Mouse (Mus musculus) layer of hippocampus, adult 2 months (tissue): ENCODE measurements around the gene Prrx2. TPM values are rescaled to one million over a fixed set of nuclear protein-coding genes. Genes with fewer than 3 reads are reported as not detected.

Experiments used
- DNase-seq, 2 experiments: peaks; one replicate each; pipeline ENCODE4 v3.0.0; 2022; ENCODE audit warnings: low spot score in 2 of 2
- H3K27ac ChIP-seq: fragments of 200-600 bp; 2 replicates; pipeline ENCODE4 v1.8.1; 2022
- H3K4me3 ChIP-seq: fragments of 200-600 bp; 2 replicates; pipeline ENCODE4 v1.8.1; 2022; ENCODE audit warnings: mild to moderate bottlenecking
- CTCF ChIP-seq: fragments of 200-600 bp; conservative IDR thresholded peaks from 2 replicates; pipeline ENCODE4 v1.8.1; 2022; ENCODE audit warnings: antibody characterized with exemption, mild to moderate bottlenecking, moderate library complexity
- total RNA-seq, 2 experiments: library from RNA; stranded (reverse); gene quantifications; 2 replicates each; pipeline ENCODE4 v1.2.3; 2021

Gene Prrx2
- total RNA-seq, 2 experiments from 2014 or later = 1.4 to 2.5 TPM

GRCm38 (mm10) chr2:30862081-30862480 is 27.3 kb downstream of the Prrx2 start:
- Histone ChIP-seq H3K4me3 (no peak overlapping the region), H3K27ac (no peak overlapping the region)
- no peak for DNase-seq
- no peak for TF ChIP-seq CTCF

GRCm38 (mm10) chr2:30863574-30863973 is 28.8 kb downstream of the Prrx2 start:
- no peak for TF ChIP-seq CTCF
- Histone ChIP-seq H3K27ac (no peak overlapping the region), H3K4me3 (no peak overlapping the region)
- no peak for DNase-seq

DNA sequence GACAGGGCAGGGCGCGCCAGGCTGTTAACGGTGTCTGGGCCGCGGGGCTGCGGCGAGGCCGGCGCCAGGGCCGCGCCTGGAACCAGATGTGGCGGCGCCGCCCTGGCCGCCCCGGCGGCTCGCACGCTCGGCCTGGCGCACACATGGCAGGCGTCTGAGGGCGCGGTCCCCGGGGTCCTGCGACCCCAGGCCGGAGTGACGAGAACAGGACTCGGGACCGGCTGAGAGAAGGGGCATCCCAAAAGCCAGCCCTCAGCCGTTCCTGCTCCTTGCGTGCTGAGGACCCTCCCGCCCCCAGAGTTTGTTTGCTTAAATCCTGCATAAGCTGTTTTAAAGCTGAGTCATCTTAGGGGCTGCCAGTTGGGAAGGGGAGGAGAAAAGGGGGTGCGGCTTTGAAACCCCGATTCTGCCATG is 30.2 kb downstream of the Prrx2 start:
- no peak for DNase-seq
- Histone ChIP-seq H3K4me3 (no peak overlapping the region; the same call in 1 of the 2 replicates), H3K27ac (no peak overlapping the region)
- no peak for TF ChIP-seq CTCF

DNA sequence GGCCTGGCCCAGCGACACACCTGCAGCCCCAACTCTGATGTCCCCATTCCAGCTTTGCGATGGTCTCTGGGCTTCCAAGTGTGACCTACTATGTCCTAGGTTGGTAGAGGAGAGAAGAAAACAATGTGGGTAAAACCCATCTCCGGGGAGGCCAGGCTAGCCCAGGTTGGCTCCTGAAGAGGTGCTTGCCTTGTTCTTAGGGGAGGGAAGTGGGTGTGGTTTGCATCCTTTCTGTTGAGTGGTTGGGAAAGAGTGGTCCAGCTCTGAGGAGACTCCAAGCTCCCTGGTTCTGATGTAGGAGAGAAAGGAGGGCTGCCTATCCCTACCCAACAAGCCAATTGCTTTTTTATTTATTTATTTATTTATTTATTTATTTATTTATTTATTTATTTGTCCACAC is 30.7 kb downstream of the Prrx2 start:
- Histone ChIP-seq H3K27ac (no peak overlapping the region), H3K4me3 (no peak overlapping the region)
- DNase-seq = no peak
- TF ChIP-seq CTCF = no peak

DNA sequence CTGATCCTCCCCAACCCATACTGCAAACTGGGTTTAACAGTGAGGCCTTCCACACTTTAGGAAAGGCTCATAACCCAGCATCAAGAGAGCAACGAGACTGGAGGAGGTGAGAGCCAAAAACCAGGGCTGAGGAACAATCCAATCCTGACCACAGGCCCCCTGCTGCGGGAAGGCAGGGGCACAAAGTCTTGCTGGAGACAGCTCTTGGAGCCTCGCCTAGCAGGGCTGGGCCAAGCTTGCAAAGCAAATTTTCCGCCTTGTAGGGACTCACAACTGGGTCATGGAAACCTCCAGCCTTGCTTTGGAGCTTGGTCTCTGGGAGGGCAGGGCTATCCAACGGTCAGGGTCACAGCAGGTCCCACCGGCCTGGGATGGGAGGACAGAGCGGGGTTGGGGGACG is 36.1 kb downstream of the Prrx2 start:
- TF ChIP-seq CTCF = no peak
- Histone ChIP-seq H3K27ac (peak overlapping the region; percentile 18; the same call in 1 of the 2 replicates), H3K4me3 (no peak overlapping the region)
- DNase-seq = peak in 1 of 2 experiments; percentile 47

GRCm38 (mm10) chr2:30872669-30873068 is 37.9 kb downstream of the Prrx2 start:
- no peak for DNase-seq
- no peak overlapping the region for H3K4me3 ChIP-seq
- H3K27ac ChIP-seq = no peak overlapping the region
- no peak for TF ChIP-seq CTCF

DNA sequence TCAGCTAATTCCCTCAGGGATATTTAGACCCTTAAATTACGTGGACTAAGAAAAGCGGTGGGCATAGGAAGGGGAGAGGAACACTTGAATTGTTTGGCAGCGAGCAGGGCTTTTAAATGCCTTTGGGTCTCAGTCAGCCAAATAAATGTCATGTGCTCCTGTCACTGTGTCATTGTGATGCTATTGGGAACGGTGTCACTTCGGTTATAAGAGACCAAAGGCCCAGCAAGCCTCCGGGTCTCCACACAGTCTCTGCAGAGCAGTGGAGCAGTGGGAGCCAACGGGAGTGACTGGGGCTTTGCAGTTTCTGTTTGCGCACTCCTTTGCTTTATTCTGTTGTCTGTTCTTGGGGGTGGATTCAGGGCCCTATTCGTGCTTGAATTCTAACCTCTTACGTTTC is 39.7 kb downstream of the Prrx2 start:
- Histone ChIP-seq H3K27ac (no peak overlapping the region), H3K4me3 (no peak overlapping the region)
- no peak for TF ChIP-seq CTCF
- no peak for DNase-seq

DNA sequence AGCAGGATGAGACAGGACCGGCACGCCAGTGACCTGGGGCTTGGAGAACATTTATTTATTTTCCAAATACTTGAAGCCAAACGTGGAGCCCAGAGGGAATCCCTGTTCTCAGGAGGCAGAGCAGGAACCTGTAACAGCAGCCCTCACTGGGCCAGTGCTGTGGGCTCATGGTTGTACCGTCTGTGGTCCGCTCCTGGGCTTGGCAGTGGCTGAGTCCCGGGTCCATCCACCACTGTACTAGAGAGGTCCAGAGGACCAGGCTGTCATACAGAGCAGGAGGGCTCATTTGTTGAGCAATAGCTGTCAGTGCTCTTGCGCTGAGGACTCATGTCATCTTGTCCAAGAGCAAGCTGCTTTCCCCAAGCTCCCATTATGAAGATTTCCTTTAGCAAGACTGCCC is 40.3 kb downstream of the Prrx2 start:
- Histone ChIP-seq H3K4me3 (no peak overlapping the region), H3K27ac (no peak overlapping the region)
- DNase-seq = no peak
- TF ChIP-seq CTCF = no peak

- DNase-seq = no peak
- H3K27ac ChIP-seq = no peak overlapping the region
- TF ChIP-seq CTCF = no peak
- H3K4me3 ChIP-seq = no peak overlapping the region
Measured at GRCm38 (mm10) chr2:30875621-30876432, 41.1 kb downstream of the Prrx2 start.

- DNase-seq = no peak
- TF ChIP-seq CTCF = no peak
- Histone ChIP-seq H3K4me3 (no peak overlapping the region), H3K27ac (no peak overlapping the region)
Measured at GRCm38 (mm10) chr2:30879481-30879880, 44.7 kb downstream of the Prrx2 start.

DNA sequence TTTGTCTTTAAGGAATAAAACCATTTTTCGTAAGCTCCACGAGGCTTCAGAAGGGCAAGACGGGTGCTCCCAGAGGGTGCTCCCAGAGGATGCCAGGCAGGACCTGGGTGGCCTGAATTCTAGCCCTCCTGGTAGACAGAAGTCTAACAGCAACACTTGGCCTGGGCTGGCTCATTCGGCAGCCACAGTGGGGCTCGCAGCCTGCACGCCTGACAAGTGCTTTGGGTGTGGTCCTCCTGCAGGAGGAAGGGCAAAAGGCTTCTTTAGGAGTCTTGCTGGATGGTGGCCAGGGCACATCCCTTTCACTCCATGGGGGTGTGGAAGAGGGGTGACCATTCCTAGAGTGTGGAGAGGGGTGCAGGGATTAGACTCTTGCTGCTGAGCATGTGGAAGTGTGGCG is 46.4 kb downstream of the Prrx2 start:
- H3K27ac ChIP-seq = no peak overlapping the region
- no peak overlapping the region for H3K4me3 ChIP-seq
- DNase-seq = no peak
- TF ChIP-seq CTCF = no peak

DNA sequence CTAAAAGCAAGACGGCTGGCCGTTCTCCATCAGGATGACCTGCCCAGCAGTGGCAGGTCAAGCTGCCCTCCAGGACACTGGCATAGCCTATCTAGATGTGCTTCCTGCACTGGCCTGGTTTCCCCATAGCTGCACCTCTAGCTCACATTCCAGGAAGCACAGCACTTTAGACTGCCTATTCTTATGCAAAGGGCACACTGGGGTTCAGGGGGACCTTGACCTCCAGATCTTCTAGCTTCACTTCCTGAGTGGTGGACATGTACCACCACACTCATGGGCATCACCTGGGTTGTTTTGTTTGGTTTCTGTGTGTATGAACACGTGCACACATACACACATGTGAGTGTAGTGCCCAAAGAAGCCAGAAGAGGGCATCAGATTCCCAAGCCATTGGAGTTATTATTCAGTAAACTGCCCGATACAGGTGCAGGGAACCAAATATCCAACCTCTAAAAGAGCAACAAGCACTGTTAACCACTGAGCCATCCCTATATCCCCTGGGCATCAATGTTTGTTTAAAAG is 50.1 kb downstream of the Prrx2 start:
- Histone ChIP-seq H3K27ac (peak overlapping the region; percentile 88), H3K4me3 (no peak overlapping the region)
- no peak for DNase-seq
- TF ChIP-seq CTCF = no peak

DNA sequence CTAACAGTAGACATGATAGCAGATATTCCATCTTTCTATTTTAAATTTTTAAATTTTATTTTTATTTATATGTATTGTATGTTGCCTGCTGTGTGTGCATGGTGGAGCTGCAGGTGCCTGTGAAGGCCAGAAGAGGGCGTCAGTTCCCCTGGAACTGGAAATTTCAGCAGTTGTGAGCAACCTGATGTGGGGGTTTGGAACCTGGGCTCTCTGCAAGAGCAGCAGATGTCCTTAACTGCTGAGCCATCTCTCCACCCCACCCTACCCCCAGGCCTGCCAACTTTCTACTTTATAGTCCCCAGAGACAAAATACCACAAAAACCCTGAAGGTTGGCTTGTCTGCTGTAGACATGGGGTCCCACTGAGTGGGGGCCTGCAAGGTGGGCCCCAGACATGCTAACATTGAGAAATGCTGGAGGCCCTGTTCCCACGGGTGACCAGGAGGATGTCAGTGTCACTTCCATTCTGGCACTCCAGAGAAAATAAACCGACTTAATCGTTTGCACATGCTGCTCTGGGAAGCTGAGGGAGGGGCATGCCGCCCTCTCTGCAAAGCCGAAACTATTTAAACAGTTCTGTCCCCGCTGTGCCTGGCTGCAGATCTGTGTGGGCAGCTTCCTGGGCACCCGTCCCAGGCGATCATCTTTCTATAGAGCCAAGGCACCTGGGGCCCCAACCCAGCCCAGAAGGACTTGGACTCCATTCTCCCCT is 50.8 kb downstream of the Prrx2 start:
- Histone ChIP-seq H3K27ac (peak overlapping the region; percentile 88), H3K4me3 (no peak overlapping the region; the same call in 1 of the 2 replicates)
- TF ChIP-seq CTCF = peak; percentile 76
- peak; percentile 72 to 86 for DNase-seq

- peak; percentile 13 to 69 for DNase-seq
- peak; percentile 95 for TF ChIP-seq CTCF
- Histone ChIP-seq H3K27ac (no peak overlapping the region), H3K4me3 (no peak overlapping the region)
Measured at GRCm38 (mm10) chr2:30891002-30891401, 56.2 kb downstream of the Prrx2 start.
